Mouse (Mus musculus) E14TG2a.4 (cell line): Measurements from ENCODE around the gene Egfr.

Experiments used
- H3K27me3 ChIP-seq: 2 replicates; pipeline ENCODE4 v1.6.1; 2014; ENCODE audit warnings: low read length, control low read depth; ENCODE audit not compliant: insufficient read depth
- H3K36me3 ChIP-seq: 2 replicates; pipeline ENCODE4 v1.6.1; 2014; ENCODE audit warnings: low read length, control low read depth; ENCODE audit not compliant: insufficient read depth
- H3K4me1 ChIP-seq: replicated peaks from 2 replicates; pipeline ENCODE4 v1.6.1; 2014; ENCODE audit warnings: low read depth, low read length, control low read depth
- H3K4me3 ChIP-seq: replicated peaks from 2 replicates; pipeline ENCODE4 v1.5.1; 2014; ENCODE audit warnings: mild to moderate bottlenecking, low read length
- H3K9me3 ChIP-seq: 2 replicates; pipeline ENCODE4 v1.6.1; 2014; ENCODE audit warnings: low read length, control low read depth
- CTCF ChIP-seq: conservative IDR thresholded peaks from 2 replicates; pipeline ENCODE4 v1.5.1; 2014; ENCODE audit warnings: low read length
- NANOG ChIP-seq: IDR thresholded peaks from 2 replicates; pipeline ENCODE4 v1.6.1; 2014; ENCODE audit warnings: borderline replicate concordance, low read length, mixed read lengths
- POU5F1 ChIP-seq: IDR thresholded peaks from 2 replicates; pipeline ENCODE4 v1.6.1; 2014; ENCODE audit warnings: low read length, borderline replicate concordance

Gene Egfr

DNA sequence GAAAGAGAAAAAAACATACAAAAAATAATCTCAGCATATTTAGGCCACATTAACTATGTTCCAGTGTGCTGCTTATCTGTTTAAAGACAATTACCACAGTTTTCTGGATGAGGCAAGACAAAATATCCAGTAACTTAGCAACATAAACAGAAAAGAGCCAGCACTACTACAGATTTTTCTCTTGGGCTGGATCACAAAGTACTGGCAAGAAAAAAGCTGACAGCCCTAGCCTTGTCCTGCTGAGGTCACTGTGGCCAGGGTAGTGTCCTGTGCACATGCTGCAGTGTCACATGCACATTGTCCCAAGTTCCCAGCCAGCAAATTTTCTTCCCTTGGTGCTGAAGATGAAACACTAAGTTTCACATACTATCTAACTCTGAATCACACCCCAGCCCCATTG lies 43.0 kb downstream of the Egfr start:
- Histone ChIP-seq H3K9me3 (no peaks in the 10 kb centered on the region), H3K4me3 (no peak overlapping the region), H3K27me3 (no peaks in the 10 kb centered on the region), H3K4me1 (peaks cover 5% of the 10 kb centered on the region), H3K36me3 (no peaks in the 10 kb centered on the region)
- TF ChIP-seq CTCF (no peak), POU5F1 (no peak), NANOG (no peak)

DNA sequence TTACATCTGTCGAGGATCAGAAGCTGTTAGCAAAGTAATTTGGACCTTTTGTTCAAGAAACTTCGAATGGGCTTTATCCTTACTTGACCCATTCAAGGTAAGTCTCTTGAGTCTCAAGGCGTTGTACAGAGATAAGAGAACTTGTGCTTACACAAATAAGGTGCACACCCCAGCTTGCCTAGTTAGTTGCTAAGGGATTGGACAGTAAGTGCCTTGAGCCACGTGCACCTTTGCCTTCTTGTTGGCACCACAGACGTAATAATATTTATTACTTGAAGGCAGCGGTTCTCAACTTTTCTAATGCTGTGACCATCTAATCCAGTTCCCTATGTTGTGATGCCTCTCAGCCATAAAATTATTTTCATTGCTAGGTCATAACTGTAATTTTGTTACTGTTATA lies 43.5 kb downstream of the Egfr start:
- no peak overlapping the region for H3K4me3 ChIP-seq
- no peaks in the 10 kb centered on the region for H3K9me3 ChIP-seq
- peaks cover 5% of the 10 kb centered on the region for H3K4me1 ChIP-seq
- H3K27me3 ChIP-seq: no peaks in the 10 kb centered on the region
- TF ChIP-seq CTCF (no peak), NANOG (no peak), POU5F1 (no peak)
- no peaks in the 10 kb centered on the region for H3K36me3 ChIP-seq

DNA sequence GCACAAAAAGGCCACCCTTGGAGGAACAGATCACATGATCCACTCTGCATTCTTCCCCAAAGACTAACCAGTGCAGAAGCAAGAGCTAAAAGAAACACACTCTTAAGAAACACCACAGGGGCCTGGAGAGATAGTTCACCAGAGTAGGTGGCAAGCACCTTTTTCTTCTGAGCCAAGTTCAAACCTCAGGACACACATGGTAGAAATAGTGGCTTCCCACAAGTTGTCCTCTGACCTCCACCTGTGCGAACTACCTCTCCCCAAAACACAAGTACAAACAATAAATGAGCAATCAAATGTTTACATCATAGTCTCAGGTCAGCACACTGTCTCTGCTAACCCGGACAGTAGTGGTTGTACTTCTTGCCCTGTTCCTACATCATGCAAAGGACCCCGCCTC lies 45.5 kb downstream of the Egfr start:
- no peak overlapping the region for H3K4me3 ChIP-seq
- no peaks in the 10 kb centered on the region for H3K9me3 ChIP-seq
- peaks cover 5% of the 10 kb centered on the region for H3K4me1 ChIP-seq
- no peaks in the 10 kb centered on the region for H3K36me3 ChIP-seq
- TF ChIP-seq CTCF: no peak
- TF ChIP-seq NANOG: no peak
- TF ChIP-seq POU5F1: no peak
- no peaks in the 10 kb centered on the region for H3K27me3 ChIP-seq

DNA sequence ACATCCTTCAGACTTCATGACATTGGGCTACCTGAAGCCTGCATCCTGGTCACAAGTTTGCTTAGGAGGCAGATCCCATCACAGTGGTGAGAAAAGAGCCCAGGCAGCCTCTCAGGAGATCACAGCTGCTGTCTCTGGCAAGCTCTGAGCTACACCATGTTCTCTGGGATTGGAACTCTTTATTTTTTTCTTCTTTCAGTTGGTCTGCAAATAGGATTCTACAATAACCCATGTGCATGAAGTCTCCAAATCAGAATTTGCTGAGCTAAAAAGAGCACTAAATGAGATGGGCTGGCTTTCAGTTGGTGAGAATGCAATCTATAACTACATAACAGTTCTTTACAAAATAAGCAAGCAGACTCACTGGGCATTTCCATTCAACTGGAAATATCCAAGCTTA lies 46.1 kb downstream of the Egfr start:
- Histone ChIP-seq H3K4me3 (no peak overlapping the region), H3K27me3 (no peaks in the 10 kb centered on the region), H3K4me1 (peaks cover 5% of the 10 kb centered on the region), H3K36me3 (no peaks in the 10 kb centered on the region), H3K9me3 (no peaks in the 10 kb centered on the region)
- TF ChIP-seq CTCF (no peak), NANOG (no peak), POU5F1 (no peak)

DNA sequence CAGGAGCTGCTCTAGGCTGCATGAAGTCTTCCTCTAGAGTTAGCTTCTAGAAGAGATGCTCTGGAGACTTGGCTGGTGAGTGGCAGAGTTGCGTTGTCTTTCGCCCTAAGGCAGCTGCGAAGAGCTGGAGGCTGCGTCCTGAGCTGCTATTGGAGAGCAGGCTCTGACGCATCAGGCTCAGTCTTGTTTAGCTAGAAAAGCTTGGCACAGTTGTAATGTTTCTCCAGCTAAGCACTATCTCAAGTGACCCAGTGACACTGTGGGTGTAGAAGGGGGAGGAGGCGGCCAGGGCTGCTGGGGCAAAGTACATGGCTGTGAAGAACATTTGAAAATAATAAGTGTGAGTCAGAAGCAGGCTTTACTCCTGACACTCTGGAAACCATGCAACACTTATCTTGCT lies 48.5 kb downstream of the Egfr start:
- Histone ChIP-seq H3K36me3 (no peaks in the 10 kb centered on the region), H3K4me3 (no peak overlapping the region)
- TF ChIP-seq POU5F1 (no peak), CTCF (no peak), NANOG (no peak)

DNA sequence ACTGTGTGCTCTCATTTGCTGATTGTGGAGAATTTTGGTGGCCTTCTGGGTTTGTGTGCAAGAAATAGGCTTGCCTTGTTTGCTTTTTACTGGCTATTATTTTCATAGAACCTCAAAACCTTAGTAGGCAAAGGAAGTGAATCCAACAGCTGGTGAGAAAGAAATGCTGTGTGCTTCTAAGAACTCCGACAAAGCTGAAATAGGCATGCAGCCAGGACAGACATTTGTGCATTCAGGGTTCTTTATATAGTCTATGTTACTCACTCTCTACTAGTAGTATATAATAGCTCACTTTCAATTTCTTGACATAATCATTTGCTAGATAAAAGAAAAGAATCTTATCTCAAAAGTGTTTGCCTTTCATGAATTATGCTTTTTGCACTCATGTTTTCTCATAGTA lies 50.7 kb downstream of the Egfr start:
- Histone ChIP-seq H3K4me1 (peaks cover under 1% of the 10 kb centered on the region), H3K9me3 (no peaks in the 10 kb centered on the region), H3K36me3 (no peaks in the 10 kb centered on the region), H3K27me3 (no peaks in the 10 kb centered on the region), H3K4me3 (no peak overlapping the region)
- TF ChIP-seq POU5F1: no peak
- no peak for TF ChIP-seq CTCF
- no peak for TF ChIP-seq NANOG

More for the DNA sequence above, 48.5 kb downstream of the Egfr start:
- H3K27me3 ChIP-seq: no peaks in the 10 kb centered on the region
- H3K9me3 ChIP-seq: no peaks in the 10 kb centered on the region
- peaks cover 5% of the 10 kb centered on the region for H3K4me1 ChIP-seq

DNA sequence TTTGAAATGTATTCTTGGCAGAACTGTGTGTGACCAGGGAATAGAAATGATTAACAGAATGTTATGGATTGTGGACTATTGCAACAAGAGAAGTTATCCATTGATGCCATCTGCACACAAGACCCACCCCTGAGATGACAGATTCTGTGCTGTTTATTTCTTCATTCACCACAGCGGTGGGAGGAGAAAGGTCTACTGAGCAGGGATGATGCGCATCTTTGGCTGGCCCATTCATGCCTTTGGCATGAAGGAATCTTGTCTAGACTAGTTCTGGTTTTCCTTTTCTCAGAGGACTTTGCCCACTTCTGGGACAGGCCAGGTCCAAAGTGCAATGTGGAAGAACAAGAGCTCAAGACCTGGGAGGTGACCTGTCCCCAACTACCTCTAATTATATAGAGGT lies 52.0 kb downstream of the Egfr start:
- TF ChIP-seq NANOG (no peak), CTCF (no peak), POU5F1 (no peak)
- H3K9me3 ChIP-seq: no peaks in the 10 kb centered on the region

DNA sequence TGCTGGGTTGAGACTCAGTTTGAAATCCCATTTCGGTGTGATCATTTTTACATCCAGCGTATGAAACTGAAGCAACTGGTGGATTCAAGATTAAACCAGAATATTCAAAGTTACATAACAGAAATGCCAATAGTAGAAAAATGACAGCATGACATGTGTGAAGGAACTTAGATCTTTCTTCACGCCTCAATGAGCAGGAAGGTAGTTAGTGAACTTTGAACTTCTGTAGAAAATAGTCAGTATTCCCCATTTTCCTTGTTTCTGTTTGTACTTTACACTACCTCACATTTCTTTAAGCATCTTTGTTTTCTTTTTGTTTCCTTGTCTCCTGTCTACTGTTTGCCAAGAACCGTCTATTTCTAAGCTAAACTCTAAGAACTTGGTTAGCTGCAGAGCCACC lies 53.9 kb downstream of the Egfr start:
- Histone ChIP-seq H3K27me3 (no peaks in the 10 kb centered on the region), H3K9me3 (no peaks in the 10 kb centered on the region), H3K4me3 (no peak overlapping the region), H3K4me1 (peaks cover 8% of the 10 kb centered on the region), H3K36me3 (no peaks in the 10 kb centered on the region)
- TF ChIP-seq CTCF: no peak
- no peak for TF ChIP-seq POU5F1

More for the DNA sequence above, 52.0 kb downstream of the Egfr start:
- H3K4me3 ChIP-seq: no peak overlapping the region
- H3K36me3 ChIP-seq: no peaks in the 10 kb centered on the region
- H3K27me3 ChIP-seq: no peaks in the 10 kb centered on the region
- H3K4me1 ChIP-seq: peaks cover under 1% of the 10 kb centered on the region

DNA sequence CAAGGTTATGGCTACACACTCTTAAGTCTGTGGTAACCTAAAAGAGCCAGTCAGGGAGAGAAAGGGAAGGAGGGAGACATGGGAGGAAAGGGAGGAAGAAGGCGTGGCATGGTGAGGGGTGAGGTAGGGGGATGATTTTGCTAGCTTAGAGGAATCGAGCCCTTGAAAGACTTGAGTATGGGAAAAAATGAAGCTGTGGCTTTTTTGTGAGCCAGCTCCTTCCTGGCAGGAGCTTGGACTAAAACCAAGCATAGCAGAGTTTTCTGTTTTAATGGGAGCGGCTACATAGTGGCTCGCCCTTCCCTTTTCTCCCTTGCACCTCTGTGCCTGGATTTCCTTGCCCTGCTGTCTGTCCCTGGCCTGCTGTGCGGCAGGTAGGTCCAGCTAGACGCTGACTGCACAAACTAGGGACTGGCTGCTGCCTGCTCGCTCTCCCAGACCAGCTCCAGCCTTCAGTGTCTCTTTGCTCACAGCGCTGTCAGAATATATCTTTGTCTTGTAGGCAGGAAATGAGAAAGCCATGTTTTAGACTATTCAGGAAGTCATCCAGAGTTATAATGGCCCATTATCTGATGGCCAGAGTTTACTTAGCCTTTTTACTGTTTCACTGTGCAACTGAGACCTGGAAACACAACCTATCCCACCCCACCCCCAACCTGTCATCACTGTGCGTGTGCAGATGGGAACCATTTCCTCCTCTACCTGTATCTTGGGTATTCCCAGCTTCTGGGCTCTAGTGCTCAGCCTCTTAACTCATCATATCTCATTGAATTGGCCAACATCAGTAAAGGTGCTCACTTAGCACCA lies 57.4 kb downstream of the Egfr start:
- Histone ChIP-seq H3K4me1 (peaks cover 8% of the 10 kb centered on the region), H3K9me3 (no peaks in the 10 kb centered on the region), H3K36me3 (no peaks in the 10 kb centered on the region), H3K27me3 (no peaks in the 10 kb centered on the region), H3K4me3 (no peak overlapping the region)
- TF ChIP-seq POU5F1 (no peak), NANOG (no peak), CTCF (no peak)
